Mouse (Mus musculus): Measurements from ENCODE around the gene Rnf222.
"Not testable (repeated sequence)": the region's sequence is repeated elsewhere in the genome, so short reads cannot be mapped to it uniquely, and the experiment has no call there.

Gene Rnf222

DNA sequence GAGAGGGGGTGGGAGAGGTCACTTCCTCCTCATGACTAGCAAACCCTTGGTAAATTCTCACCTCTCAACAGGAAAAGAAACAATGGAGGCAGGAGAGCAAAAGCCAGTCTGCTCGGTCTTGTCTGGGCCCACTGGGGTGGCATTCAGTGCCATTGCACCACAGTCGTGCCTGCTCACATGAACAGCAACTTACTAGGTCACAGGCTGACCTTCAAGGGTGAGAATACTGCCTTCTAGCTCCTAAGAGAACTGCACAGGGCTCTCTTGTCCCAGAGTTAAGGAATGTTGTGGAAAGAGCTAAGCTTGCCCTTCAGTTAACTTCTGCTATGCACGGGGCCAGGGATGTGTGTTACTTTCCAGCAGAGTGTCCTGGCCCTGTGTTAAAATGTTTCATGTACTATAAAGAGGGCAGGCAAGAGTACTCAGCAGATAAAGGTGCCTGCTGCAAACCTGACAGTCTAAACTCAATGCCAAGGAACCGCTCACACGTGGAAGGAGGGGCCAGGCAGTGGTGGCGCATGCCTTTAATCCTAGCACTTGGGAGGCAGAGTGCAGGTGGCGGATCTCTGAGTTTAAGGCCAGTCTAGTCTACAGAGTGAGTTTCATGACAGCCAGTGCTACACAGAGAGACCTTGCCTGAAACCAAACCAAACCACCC, 20.6 kb downstream of the Rnf222 start:
- no peak for DNase-seq (ENCODE audit: low read depth, low spot score)

DNA sequence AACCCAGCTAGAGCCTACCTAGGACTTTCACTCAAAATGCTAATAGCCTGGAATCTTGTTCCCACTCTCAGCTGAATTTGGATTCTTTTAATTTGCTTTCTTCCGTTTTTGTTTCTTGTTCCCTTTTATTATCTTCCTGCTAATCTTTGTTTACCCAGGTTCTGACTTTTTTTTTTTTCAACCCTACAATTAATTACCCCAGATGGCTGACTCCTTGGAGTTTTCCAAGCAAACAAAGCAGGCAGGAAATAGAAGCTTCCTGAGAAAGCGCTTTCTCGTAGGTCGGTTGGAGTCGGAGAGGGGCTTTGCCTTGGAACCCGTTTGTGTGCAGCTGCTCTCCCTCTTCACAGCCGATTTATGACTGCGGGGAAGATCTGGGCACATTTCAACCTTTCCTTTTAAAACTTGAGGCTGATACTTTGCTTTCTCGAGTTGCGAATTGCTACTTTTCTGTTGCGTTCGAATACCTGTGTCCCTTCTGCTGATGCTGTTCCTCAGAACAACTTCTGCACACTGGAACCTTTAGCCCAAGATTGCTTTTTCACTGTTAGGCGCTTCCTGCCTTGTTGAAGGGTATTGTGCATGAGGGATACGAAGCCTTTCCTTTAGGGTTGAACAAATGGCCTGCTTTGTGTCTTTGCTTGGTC, 23.3 kb downstream of the Rnf222 start:
- DNase-seq (ENCODE audit: low read depth, low spot score) = no peak

DNA sequence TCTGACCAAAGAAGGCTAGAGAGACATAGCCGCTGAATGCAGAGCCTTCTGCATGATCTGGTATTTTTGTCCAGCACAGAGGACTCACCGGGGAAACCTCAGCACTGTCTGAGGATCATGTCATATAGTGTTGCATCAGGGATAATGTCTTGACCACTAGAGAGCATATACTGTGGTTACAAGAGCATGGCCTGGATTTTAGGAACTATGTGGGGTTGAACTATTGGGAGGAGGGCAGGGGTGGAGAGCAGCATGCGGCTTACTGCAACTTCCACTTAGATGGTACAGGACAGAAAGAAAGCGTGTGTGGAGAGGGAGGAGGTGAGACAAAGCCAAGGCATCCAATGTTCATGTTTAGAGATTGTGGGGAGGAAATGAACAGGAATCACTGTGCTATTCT, 26.2 kb downstream of the Rnf222 start:
- no peak for DNase-seq (ENCODE audit: low read depth, low spot score)

DNA sequence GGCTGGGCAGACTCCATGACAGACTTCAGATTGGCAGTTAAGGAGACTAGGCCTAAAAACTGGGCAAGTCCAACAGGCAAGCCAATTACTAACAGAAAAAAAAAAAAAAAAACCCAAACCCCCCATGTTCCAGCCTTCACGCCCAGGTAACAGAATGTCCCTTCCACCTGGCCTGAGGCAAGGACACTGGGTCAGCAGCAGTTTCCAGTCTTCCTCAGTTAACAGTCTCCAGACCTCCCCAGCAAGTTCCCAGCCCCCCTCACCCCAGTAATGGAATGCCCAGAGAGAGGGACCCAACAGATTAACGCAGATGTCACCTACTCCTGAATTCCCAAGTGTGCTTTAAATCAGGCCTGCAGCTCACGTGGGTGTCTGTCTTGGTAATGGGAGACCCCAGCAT, 34.8 kb downstream of the Rnf222 start:
- no peak for DNase-seq (ENCODE audit: low read depth, low spot score)

DNA sequence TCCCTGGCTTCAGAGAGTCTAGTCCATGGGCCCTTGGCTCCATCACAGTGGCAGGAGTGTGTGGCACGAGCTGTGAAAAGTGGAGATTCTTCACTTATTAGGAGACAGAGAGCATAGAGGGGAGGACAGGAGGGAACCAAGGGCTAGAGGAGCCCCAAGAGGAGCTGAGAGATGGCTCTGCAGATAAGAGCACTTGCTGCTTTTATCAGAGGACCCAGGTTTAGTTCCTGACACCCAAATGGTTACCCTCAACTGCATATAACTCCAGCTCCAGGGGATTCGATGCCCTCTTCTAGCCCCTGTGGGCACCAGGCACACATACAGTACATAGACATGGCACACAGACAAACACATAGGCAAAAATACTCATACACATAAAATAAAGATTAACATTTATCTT, 36.4 kb downstream of the Rnf222 start:
- DNase-seq (ENCODE audit: low read depth, low spot score) = no peak

DNA sequence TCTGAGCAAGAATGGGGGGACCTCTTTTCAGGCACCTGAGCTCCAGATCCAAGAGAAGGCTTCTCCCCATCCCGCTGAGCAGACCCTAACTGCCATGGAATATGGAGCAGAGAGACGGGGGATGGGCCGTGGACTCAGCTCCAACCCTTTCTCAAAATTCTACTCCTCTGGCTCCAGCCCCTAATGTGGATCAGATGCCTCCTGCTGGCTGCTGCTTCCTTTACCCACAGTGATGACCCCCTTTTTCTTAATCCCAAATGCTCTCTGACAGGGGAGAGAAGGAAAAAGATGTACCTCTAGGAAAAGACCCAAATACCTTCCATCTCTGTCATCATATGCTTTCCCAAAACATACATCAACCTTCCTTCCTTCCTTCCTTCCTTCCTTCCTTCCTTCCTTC, 38.6 kb downstream of the Rnf222 start, which contains the start of gene Odf4:
Gene Odf4, minus strand, starts transcription at position 101 of the 400 bp plus-strand sequence.
- DNase-seq (ENCODE audit: low read depth, low spot score) = no peak

DNA sequence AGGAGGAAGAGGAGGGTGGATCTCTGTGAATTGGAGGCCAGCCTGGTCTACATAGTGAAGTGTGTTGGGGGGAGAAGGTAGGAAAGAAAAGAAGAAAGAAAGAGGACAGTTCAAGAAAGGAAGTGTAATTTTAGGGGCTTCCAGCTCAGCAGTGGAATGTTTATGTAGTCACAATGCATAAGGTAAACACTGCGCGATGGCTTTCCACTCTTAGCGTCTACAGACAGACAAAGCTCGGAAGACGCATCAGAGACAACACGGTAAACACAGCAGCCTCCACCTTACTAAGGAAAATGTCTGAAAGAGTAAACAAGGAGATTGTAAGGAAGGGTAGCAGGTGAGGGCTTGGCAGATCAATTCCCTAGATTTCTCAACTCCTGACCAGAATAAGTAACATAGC, 41.6 kb downstream of the Rnf222 start:
- no peak for DNase-seq (ENCODE audit: low read depth, low spot score)

DNA sequence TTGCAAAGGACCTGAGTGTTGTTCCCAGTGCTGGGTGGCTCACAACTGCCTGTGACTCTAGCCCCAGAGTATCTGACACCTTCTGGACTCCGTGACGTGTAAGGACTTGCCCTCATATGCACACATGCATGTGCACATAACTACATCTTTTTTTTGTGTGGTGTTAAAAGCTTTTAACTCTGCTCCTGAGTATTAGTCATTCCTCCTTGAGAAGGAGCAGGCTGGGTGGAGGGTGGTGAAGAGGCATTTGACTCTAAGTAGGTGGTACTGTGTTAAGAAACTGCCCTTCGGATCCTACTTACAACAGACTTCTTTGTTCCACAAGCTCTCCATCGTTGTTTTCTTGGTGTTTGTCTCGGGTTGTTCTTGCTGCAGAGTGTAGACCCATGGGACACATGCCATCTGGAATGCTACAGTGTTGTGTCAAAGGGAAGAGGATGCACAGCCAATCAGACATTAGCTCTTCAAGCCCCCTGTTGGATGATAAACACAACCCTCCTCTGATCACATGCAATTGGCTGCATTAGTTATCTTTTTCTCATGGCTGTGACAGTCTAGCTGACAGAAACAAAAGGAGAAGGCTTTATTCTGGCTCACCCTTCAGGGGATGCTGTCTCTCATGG, 45.6 kb downstream of the Rnf222 start:
- DNase-seq (ENCODE audit: low read depth, low spot score) = no peak

DNA sequence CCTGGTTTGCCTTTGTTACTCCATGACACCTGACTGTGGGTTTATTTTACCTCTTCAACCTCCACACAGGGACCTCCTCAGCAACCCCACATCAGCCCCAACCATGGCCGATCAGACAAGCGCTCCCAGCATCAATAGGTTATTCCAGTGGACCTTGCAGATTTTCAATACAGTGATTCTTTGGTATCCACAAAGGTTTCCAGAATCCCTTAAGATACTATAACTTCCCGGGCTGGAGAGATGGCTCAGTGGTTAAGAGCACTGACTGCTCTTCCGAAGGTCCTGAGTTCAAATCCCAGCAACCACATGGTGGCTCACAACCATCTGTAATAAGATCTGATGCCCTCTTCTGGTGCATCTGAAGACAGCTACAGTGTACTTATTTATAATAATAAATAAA, 48.6 kb downstream of the Rnf222 start:
- not testable (repeated sequence) for DNase-seq (ENCODE audit: low read depth, low spot score)

DNA sequence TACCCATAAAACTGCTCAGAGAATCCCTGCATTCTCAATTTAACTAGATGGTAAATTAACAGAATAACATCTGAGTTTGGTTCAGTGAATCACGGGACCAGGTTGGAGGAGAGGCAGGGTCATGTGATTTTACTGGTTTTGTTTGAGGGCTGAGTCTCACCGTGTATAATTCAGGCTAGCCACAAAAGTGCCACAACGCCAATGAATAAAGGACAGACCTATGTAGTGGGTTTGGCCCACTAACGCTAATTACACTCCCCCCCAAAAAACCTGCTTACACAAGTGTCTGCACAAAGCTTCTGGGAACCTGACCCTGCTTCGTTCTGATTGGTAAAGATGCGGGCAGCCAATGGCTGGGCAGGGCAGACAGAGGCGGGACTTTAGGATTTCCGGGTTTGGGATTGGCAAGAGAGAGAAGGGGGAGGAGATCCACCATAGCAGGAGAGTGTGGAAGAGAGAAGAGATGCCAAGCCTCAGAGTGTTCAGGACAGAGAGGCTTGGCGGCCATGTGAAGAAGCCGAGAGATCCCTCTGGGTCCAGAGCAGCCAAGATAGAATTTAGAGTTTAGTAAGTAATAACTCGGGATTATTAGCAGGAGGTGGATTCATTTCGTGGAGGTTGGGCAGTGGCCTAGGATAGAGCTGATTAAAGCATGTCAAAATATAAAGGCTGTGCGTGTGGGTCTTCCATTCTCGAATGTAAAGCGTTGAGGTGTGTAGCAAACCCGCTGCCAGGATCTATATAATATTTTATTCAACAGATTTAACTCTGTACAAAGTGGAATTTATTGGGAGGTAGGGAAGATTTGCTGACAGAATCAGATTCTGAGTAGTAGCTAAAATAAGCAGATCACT, 51.3 kb downstream of the Rnf222 start:
- DNase-seq (ENCODE audit: low read depth, low spot score) = peak; percentile 93

DNA sequence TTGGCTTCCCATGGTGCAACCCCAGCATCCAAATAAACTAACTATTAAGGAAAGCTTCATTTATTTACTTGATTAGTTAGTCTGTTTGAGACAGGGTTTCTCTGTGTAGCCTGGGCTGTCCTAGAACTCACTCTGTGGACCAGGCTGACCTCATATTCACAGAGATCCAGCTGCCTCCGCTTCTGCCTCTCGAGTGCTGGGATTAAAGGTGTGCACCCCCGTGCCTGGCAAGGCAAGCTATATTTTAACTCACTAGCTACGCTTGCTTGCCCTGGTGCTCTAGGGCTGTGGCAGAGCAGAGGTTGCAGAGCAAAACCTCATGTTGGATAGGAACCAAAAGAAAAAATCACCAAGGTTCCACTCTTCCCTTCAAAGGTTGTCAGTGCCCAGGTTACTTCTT, 52.2 kb downstream of the Rnf222 start:
- DNase-seq (ENCODE audit: low read depth, low spot score) = no peak

DNA sequence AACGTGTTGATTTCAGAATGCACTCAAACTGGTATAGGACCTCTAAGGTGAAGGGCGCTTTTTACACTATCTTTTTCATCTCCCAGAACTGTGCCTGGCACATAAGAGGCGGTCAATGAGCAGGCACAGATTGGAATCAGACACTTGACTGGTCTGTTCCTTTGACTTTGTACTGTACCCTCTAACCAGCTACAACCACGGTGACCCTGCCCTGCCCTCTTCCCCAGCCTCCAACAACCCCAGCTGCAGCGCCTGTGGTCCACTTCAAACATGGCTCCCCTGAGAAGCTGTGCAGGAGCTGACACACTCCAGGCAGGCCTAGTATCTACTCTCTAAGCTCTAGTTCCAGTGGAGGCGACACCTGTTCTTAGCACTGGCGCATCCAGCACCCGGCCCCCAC, 54.4 kb downstream of the Rnf222 start:
- DNase-seq (ENCODE audit: low read depth, low spot score) = no peak

DNA sequence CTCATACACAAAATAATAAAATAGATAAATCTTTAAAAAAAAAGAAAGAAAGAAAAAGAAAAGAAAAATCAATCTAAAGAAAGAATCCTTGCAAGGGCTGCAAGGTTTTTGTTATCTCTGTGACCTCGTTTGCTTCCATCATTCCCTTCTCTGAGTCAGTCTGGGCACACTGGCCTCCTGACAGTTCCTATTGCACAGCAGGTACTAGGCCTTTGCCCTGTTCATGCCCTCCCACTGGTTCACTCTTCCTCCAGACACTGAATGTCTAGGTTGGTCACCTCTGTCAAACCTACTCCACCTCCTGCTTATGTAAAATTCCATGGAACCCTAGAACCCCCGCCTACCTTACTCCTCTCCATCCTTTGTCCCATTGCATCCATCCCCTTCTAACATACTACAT, 56.9 kb downstream of the Rnf222 start:
- DNase-seq (ENCODE audit: low read depth, low spot score) = no peak

All from telencephalon, adult 2 months (tissue).